Mouse (Mus musculus) testis, adult 2 months (tissue): ENCODE measurements around the gene Gpx4.

Experiments
- CTCF ChIP-seq: fragments of 200-500 bp; IDR thresholded peaks from 2 replicates; pipeline ENCODE4 v1.5.1; 2012; ENCODE audit warnings: low read depth, mild to moderate bottlenecking, inconsistent platforms, low read length, moderate library complexity; ENCODE audit not compliant: control insufficient read depth, insufficient read depth, insufficient replicate concordance
- POLR2A ChIP-seq: fragments of 200-500 bp; IDR thresholded peaks from 2 replicates; pipeline ENCODE4 v1.6.1; 2012; ENCODE audit warnings: low read depth, mild to moderate bottlenecking, inconsistent platforms, low read length, moderate library complexity; ENCODE audit not compliant: control insufficient read depth

DNA sequence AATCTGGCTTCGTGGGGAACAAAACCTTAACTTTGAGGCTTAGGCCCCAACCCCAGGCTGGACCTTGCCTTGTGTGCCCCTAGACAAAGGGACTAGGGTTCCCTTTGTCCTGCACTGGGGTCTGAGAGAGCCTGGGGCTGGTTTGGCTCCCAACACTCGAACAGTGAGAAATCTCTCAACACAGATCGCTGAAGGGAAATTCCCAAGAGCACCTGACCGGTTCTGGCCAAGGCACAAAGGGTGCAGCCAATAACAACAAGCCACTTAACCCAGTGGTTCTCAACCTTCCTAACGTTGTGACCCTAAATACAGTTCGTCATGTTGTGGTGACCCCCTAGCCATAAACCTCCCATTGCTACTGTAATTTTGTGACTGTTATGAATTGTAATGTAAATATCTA, 3.3 kb downstream of the Gpx4 start:
- no peak for TF ChIP-seq CTCF
- TF ChIP-seq POLR2A = no peak
